In the genomic region with DNA sequence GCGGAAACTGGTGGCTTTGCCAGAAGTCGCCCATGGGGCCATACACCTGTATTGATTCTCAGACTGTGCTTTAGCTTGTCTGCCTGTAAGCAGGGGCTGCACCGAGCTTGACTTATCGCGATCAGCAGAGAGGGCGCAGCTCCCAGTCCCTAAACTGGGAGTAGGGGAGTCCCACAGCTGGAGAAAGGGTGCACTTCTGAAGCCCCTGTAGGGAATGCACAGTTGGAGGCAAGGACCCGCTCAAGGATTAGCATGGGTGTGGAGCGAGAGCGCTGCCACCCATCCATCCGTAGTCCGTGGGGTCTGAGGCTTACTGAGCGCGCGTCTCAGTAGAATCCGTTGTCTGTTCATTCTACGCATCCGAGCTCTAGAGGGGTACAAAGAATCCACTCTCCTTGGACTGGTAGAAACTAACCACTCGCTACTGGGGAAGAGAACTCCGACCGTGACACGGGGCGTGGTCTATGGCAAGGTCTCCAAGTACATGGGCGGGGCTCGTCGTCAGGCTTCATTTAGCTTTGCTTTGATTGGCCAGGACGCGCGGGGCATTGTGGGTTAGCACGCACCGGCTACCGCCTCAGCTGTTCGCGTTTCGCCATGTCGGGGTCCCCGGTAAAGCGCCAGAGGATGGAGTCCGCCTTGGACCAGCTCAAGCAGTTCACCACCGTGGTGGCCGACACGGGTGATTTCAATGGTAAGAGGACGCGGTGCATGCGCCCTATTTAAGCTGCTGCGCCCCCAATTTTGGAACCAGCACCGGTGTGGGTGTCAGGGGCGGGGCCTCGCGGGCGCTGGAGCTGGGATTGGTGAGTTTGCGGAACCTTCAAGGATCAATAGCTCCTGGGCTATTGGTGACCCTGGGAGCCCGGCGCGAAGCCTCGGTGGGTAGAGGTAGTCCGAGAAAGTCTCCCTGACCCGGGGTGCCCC, we compare ENCODE assay signal across 7 mouse cellular contexts. TPM values are rescaled to one million over a fixed set of nuclear protein-coding genes. Genes with fewer than 3 reads are reported as not detected.
A peak's percentile ranks its signal among the peaks of the same experiment; 100 is the strongest.
DNase-seq lines count a peak whose midpoint lies in the region; ATAC-seq lines count a peak whose summit lies in the region.

A gene (plus strand): TSS at position 575 of the 927 bp plus-strand sequence.

- intact Hi-C loops in gastrocnemius, postnatal 36 days (cut with DNase I), result no loop called here
- intact Hi-C loops in left cerebral cortex, postnatal 25 days (cut with DNase I), result no loop called here

- ATAC-seq in intestine, embryonic 15.5 days, result peak; percentile 90

- H3K4me1 ChIP-seq in intestine, embryonic 15.5 days (replicated peaks), result peaks cover 17% of the 10 kb centered on the region
- peaks cover 21% of the 10 kb centered on the region for H3K4me1 ChIP-seq in midbrain, embryonic 10.5 days

- peak within 1 kb of the TSS; percentile 91 for H3K27ac ChIP-seq in intestine, embryonic 15.5 days
- H3K27ac ChIP-seq in midbrain, embryonic 10.5 days (replicated peaks), result peak within 1 kb of the TSS; percentile 88

- no peaks in the 10 kb centered on the region; the same call in 1 of the 2 replicates for H3K36me3 ChIP-seq in intestine, embryonic 15.5 days
- peaks cover 13% of the 10 kb centered on the region for H3K36me3 ChIP-seq in midbrain, embryonic 10.5 days

- no peaks in the 10 kb centered on the region for H3K9me3 ChIP-seq in intestine, embryonic 15.5 days
- H3K9me3 ChIP-seq in midbrain, embryonic 10.5 days (replicated peaks), result no peaks in the 10 kb centered on the region

- H3K4me2 ChIP-seq in intestine, embryonic 15.5 days (replicated peaks), result peak within 1 kb of the TSS; percentile 90

- H3K9ac ChIP-seq in intestine, embryonic 15.5 days, result peak within 1 kb of the TSS; percentile 57

- H3K4me3 ChIP-seq in intestine, embryonic 15.5 days (replicated peaks), result peak within 1 kb of the TSS; percentile 76
- H3K4me3 ChIP-seq in midbrain, embryonic 10.5 days, result peak within 1 kb of the TSS; percentile 80

- peak; percentile 97 to 99 for DNase-seq in adrenal gland, adult (ENCODE audit: inconsistent age in 2 of 2, low spot score in 1 of 2)
- peak; percentile 99 for DNase-seq in embryo, embryonic 11 days
- peak; percentile 95 to 96 for DNase-seq in gastrocnemius, postnatal 36 days
- DNase-seq in left cerebral cortex, postnatal 25 days (ENCODE audit: low spot score in 2 of 2), result peak; percentile 97
- DNase-seq in midbrain, embryonic 10.5 days (ENCODE audit: low spot score), result peak; percentile 97
- DNase-seq in right cerebral cortex, postnatal 4 days, result peak; percentile 92

- no peaks in the 10 kb centered on the region for H3K27me3 ChIP-seq in intestine, embryonic 15.5 days (replicated peaks)
- peaks cover 30% of the 10 kb centered on the region; the same call in 1 of the 2 replicates for H3K27me3 ChIP-seq in midbrain, embryonic 10.5 days (ENCODE audit: low read depth, poor library complexity, severe bottlenecking)

- WGBS in intestine, embryonic 15.5 days, result 1% methylated on average over 57 of the region's 57 CpGs
- WGBS in midbrain, embryonic 10.5 days, result under 1% methylated on average over 57 of the region's 57 CpGs

RNA-seq across cellular contexts. Expression of the gene that starts here (rescaled TPM):
- total RNA-seq in gastrocnemius, postnatal 36 days (2021), result 10 to 100 TPM; 81.0 to 82.7 TPM
- 458 and 460 TPM in 2 replicates for polyA plus RNA-seq in intestine, embryonic 15.5 days (2015; fragmentation: Nextera tagmentation; extraction: Ambion mirVana)
- total RNA-seq in left cerebral cortex, postnatal 25 days (2021), result 100 to 1,000 TPM; 103 TPM
- polyA plus RNA-seq in midbrain, embryonic 10.5 days (2016; fragmentation: Nextera tagmentation; extraction: Ambion mirVana), result 339 and 342 TPM in 2 replicates

Comparison
In these comparisons a context has a peak if more than half of its experiments do, and no peak if none do; other contexts are left out.
1. Peak in every context shown above with its lines: DNase-seq, ATAC-seq, H3K4me3 ChIP-seq and H3K27ac ChIP-seq.